Mouse (Mus musculus) thymus, adult 18-20 months (tissue): ENCODE data around the gene Psrc1.

Source experiments
- DNase-seq, 2 experiments: peaks; one replicate each; pipeline ENCODE4 v3.0.0; 2022; ENCODE audit warnings: mixed read lengths in 2 of 2

Psrc1 gene

GRCm38 (mm10) chr3:108383485-108384354, at the start of gene Psrc1:
TSS of gene Psrc1 (plus strand) at chr3:108383839.
- DNase-seq, result peak; percentile 74 to 81

- DNase-seq, result no peak
Measured at GRCm38 (mm10) chr3:108336878-108337277, 46.8 kb upstream of the Psrc1 start.

- DNase-seq, result no peak
Measured at GRCm38 (mm10) chr3:108341040-108341439, 42.6 kb upstream of the Psrc1 start.

- DNase-seq, result no peak
Measured at GRCm38 (mm10) chr3:108342185-108342584, 41.5 kb upstream of the Psrc1 start.

- no peak for DNase-seq
Measured at GRCm38 (mm10) chr3:108345855-108346254, 37.8 kb upstream of the Psrc1 start.

- DNase-seq, result no peak
Measured at GRCm38 (mm10) chr3:108348376-108348775, 35.3 kb upstream of the Psrc1 start.

GRCm38 (mm10) chr3:108355245-108355644, 28.4 kb upstream of the Psrc1 start:
- DNase-seq, result no peak

- DNase-seq, result no peak
Measured at GRCm38 (mm10) chr3:108357051-108357450, 26.6 kb upstream of the Psrc1 start.

GRCm38 (mm10) chr3:108358445-108358844, 25.2 kb upstream of the Psrc1 start:
- DNase-seq, result no peak

GRCm38 (mm10) chr3:108360894-108361293, 22.7 kb upstream of the Psrc1 start:
- no peak for DNase-seq

GRCm38 (mm10) chr3:108363626-108364025, 20.0 kb upstream of the Psrc1 start:
- DNase-seq, result no peak

- no peak for DNase-seq
Measured at GRCm38 (mm10) chr3:108364270-108364995, 19.2 kb upstream of the Psrc1 start, which contains the start of gene Mybphl. TSS of gene Mybphl (plus strand) at chr3:108364911.

- DNase-seq, result no peak
Measured at GRCm38 (mm10) chr3:108367173-108367572, 16.5 kb upstream of the Psrc1 start.

- DNase-seq, result no peak
Measured at GRCm38 (mm10) chr3:108367828-108368227, 15.8 kb upstream of the Psrc1 start.

GRCm38 (mm10) chr3:108368721-108369120, 14.9 kb upstream of the Psrc1 start:
- DNase-seq, result no peak

- no peak for DNase-seq
Measured at GRCm38 (mm10) chr3:108372274-108372673, 11.4 kb upstream of the Psrc1 start.

- no peak for DNase-seq
Measured at GRCm38 (mm10) chr3:108372691-108373090, 10.9 kb upstream of the Psrc1 start.

- no peak for DNase-seq
Measured at GRCm38 (mm10) chr3:108378875-108379663, 4.6 kb upstream of the Psrc1 start.

GRCm38 (mm10) chr3:108380695-108381094, 2.9 kb upstream of the Psrc1 start:
- DNase-seq, result no peak

- DNase-seq, result no peak
Measured at GRCm38 (mm10) chr3:108381945-108382875, 1.4 kb upstream of the Psrc1 start.

GRCm38 (mm10) chr3:108384425-108384824, 786 bp downstream of the Psrc1 start:
- no peak for DNase-seq

- no peak for DNase-seq
Measured at GRCm38 (mm10) chr3:108386186-108386585, 2.5 kb downstream of the Psrc1 start.
